Mouse (Mus musculus): Measurements from ENCODE around the gene Mtmr11. TPM values are rescaled to one million over a fixed set of nuclear protein-coding genes. Genes with fewer than 3 reads are reported as not detected.
"Not testable (repeated sequence)": the region's sequence is repeated elsewhere in the genome, so short reads cannot be mapped to it uniquely, and the experiment has no call there.

The Mtmr11 gene
- polyA plus RNA-seq, 1 experiment from 2014 or later: 27.1 TPM

DNA sequence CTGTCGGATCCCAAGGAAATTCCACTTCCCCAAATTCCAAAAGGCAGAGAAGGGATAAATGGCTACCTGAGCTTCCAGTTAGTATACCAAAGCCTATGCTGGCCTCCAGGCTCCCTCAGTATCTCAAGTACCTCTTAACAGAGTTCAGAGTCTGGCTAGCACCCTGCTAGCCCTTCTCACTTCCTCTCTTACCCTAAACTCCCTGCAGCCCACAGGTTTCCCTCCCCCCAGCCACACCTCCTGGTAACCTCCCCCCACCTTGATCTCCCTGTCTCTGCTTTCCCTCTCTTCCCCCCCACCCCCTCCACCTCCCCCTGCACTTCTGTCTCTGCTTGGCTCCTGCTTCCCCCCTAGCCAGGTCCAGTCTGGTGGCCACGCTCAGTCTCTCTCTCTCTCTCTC, 37.9 kb downstream of the Mtmr11 start:
- H3K4me2 ChIP-seq (ENCODE audit: low read length): no peak overlapping the region
- H3K27ac ChIP-seq: no peak overlapping the region
- H3K9me3 ChIP-seq (replicated peaks; ENCODE audit: low read length): no peaks in the 10 kb centered on the region
- H3K36me3 ChIP-seq (ENCODE audit: insufficient read depth, low read length): no peaks in the 10 kb centered on the region
- no peaks in the 10 kb centered on the region for H3K27me3 ChIP-seq (ENCODE audit: insufficient read depth, low read length)
- peaks cover 12% of the 10 kb centered on the region for H3K4me1 ChIP-seq (replicated peaks; ENCODE audit: insufficient read depth, low read length)
- WGBS: 56% methylated on average over 2 of the region's 2 CpGs
- no peak for TF ChIP-seq CTCF (IDR thresholded peaks at IDR 0.05; ENCODE audit: low read depth)
- ATAC-seq (replicated peaks; ENCODE audit: low FRiP score, low read depth) (no peak), DNase-seq (ENCODE audit: low spot score) (no peak)
- no peak overlapping the region for H3K4me3 ChIP-seq (replicated peaks; ENCODE audit: low read depth, low read length)
- H3K9ac ChIP-seq (ENCODE audit: low read depth, low read length): no peak overlapping the region

DNA sequence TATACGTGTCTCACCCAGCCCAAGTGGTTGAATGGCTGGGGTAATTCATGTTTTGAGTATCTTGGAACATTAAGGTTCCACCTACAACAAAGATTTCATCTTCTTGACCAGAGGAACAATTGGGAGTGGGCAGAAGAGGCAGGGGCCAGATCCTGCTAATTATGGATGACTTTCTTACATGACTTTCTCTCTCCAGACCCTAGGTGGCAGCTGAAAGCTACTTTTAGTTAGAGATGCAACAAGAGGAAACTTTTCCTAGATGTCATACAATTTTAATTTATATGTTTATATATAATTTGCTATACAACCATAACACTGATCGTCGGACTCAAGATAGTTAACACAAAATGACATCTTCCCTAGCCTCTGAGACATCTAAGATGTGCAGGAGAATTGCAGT, 46.0 kb downstream of the Mtmr11 start:
- no peak overlapping the region for H3K9ac ChIP-seq (ENCODE audit: low read depth, low read length)
- no peak overlapping the region for H3K27ac ChIP-seq
- no peaks in the 10 kb centered on the region for H3K9me3 ChIP-seq (replicated peaks; ENCODE audit: low read length)
- H3K4me3 ChIP-seq (replicated peaks; ENCODE audit: low read depth, low read length): no peak overlapping the region
- H3K4me2 ChIP-seq (ENCODE audit: low read length): no peak overlapping the region
- H3K36me3 ChIP-seq (ENCODE audit: insufficient read depth, low read length): no peaks in the 10 kb centered on the region
- H3K27me3 ChIP-seq (ENCODE audit: insufficient read depth, low read length): no peaks in the 10 kb centered on the region
- DNase-seq (ENCODE audit: low spot score): peak; percentile 50
- WGBS: 70% methylated on average over 3 of the region's 3 CpGs
- no peak for ATAC-seq (replicated peaks; ENCODE audit: low FRiP score, low read depth)
- no peaks in the 10 kb centered on the region for H3K4me1 ChIP-seq (replicated peaks; ENCODE audit: insufficient read depth, low read length)
- TF ChIP-seq CTCF (IDR thresholded peaks at IDR 0.05; ENCODE audit: low read depth): peak; percentile 51

DNA sequence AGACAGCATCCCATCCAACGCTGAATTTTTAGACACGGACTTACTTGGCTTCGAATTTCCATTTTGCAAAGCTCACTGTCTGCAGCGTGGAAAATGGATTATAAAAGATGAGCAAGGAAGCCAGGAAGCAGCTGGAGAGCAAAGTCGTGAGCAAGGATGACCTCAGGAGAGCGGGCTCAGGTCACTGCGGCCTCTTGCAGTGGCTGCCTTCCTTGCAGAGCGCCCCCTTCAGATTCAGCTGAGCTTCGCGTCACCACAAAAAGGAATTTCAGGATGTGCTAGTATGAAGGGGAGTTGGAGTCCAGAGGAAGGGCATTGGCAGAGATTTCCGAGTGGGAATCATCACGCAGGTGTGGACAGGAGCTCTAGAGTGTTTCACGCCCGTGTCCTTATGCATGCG, 47.4 kb downstream of the Mtmr11 start:
- Histone ChIP-seq H3K9me3 (replicated peaks; ENCODE audit: low read length) (no peaks in the 10 kb centered on the region), H3K4me3 (replicated peaks; ENCODE audit: low read depth, low read length) (no peak overlapping the region), H3K27ac (no peak overlapping the region), H3K9ac (ENCODE audit: low read depth, low read length) (0 out of 2 replicates have a peak overlapping the region, but pooled peaks have one; percentile 4), H3K4me2 (ENCODE audit: low read length) (no peak overlapping the region), H3K4me1 (replicated peaks; ENCODE audit: insufficient read depth, low read length) (no peaks in the 10 kb centered on the region), H3K36me3 (ENCODE audit: insufficient read depth, low read length) (no peaks in the 10 kb centered on the region), H3K27me3 (ENCODE audit: insufficient read depth, low read length) (no peaks in the 10 kb centered on the region)
- peak; percentile 50 for TF ChIP-seq CTCF (IDR thresholded peaks at IDR 0.05; ENCODE audit: low read depth)
- WGBS: 35% methylated on average over 15 of the region's 15 CpGs
- DNase-seq (ENCODE audit: low spot score) (peak; percentile 46), ATAC-seq (replicated peaks; ENCODE audit: low FRiP score, low read depth) (no peak)

DNA sequence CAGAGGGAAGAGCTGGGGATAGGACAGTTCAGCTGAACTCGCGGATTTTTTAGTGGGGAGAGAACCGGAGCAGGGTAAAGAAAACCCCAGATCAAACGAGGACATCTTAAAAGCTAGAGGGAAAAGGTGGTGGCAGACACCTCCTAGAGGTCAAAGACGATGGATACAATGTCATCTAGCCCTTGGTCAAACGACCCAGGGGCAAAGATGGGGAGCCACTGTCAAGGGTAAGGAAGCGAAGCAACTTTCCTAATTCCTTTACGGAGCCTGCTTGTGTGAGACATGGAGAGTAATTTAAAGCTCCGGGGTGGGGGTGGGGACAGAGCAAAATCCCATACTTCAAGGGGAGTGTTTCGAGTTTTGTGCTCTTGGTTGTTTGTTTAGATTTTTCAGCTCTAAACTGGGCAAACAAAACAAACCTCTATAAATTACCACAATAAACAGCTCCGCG, 57.4 kb downstream of the Mtmr11 start:
- H3K9me3 ChIP-seq (replicated peaks; ENCODE audit: low read length): no peaks in the 10 kb centered on the region
- ATAC-seq (replicated peaks; ENCODE audit: low FRiP score, low read depth) (peak; percentile 9), DNase-seq (ENCODE audit: low spot score) (no peak)
- H3K9ac ChIP-seq (ENCODE audit: low read depth, low read length): peak overlapping the region; percentile 82
- H3K4me2 ChIP-seq (ENCODE audit: low read length): peak overlapping the region; percentile 60
- no peaks in the 10 kb centered on the region for H3K27me3 ChIP-seq (ENCODE audit: insufficient read depth, low read length)
- H3K4me1 ChIP-seq (replicated peaks; ENCODE audit: insufficient read depth, low read length): peaks cover 23% of the 10 kb centered on the region
- peak overlapping the region; percentile 99 for H3K27ac ChIP-seq
- no peaks in the 10 kb centered on the region for H3K36me3 ChIP-seq (ENCODE audit: insufficient read depth, low read length)
- no peak for TF ChIP-seq CTCF (IDR thresholded peaks at IDR 0.05; ENCODE audit: low read depth)
- under 1% methylated on average over 12 of the region's 12 CpGs for WGBS
- peak overlapping the region; percentile 69 for H3K4me3 ChIP-seq (replicated peaks; ENCODE audit: low read depth, low read length)

DNA sequence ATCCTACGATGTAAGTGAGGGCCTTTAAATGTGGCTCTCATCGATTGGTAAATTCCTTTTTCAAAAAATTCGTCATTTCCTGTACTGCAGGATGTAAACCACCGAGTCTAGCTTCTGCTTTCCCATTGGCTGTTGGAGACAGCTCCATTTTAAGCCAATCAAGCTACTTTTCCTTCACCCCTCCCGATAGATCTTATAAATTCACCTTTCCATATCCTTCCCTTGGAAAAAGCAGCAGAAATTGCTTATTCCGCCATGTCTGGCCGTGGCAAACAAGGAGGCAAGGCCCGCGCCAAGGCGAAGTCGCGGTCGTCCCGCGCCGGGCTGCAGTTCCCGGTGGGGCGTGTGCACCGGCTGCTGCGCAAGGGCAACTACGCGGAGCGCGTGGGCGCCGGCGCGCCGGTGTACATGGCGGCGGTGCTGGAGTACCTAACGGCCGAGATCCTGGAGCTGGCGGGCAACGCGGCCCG, 57.9 kb downstream of the Mtmr11 start, which contains the start of the genes Bola1 and Hist2h2ab:
Gene Bola1 (minus strand): TSS at position 49 of the 470 bp plus-strand sequence.
Gene Hist2h2ab (plus strand): TSS at position 205 of the 470 bp plus-strand sequence.
- under 1% methylated on average over 36 of the region's 37 CpGs for WGBS
- H3K9ac ChIP-seq (ENCODE audit: low read depth, low read length): peak within 1 kb of the TSS; percentile 82
- ATAC-seq (replicated peaks; ENCODE audit: low FRiP score, low read depth) (peak; percentile 72), DNase-seq (ENCODE audit: low spot score) (peak; percentile 98)
- no peaks in the 10 kb centered on the region for H3K36me3 ChIP-seq (ENCODE audit: insufficient read depth, low read length)
- H3K4me1 ChIP-seq (replicated peaks; ENCODE audit: insufficient read depth, low read length): peaks cover 25% of the 10 kb centered on the region
- H3K9me3 ChIP-seq (replicated peaks; ENCODE audit: low read length): no peaks in the 10 kb centered on the region
- peak within 1 kb of the TSS; percentile 60 for H3K4me2 ChIP-seq (ENCODE audit: low read length)
- TF ChIP-seq CTCF (IDR thresholded peaks at IDR 0.05; ENCODE audit: low read depth): no peak
- peak within 1 kb of the TSS; percentile 99 for H3K27ac ChIP-seq
- H3K4me3 ChIP-seq (replicated peaks; ENCODE audit: low read depth, low read length): peak within 1 kb of the TSS; percentile 69
- no peaks in the 10 kb centered on the region for H3K27me3 ChIP-seq (ENCODE audit: insufficient read depth, low read length)

DNA sequence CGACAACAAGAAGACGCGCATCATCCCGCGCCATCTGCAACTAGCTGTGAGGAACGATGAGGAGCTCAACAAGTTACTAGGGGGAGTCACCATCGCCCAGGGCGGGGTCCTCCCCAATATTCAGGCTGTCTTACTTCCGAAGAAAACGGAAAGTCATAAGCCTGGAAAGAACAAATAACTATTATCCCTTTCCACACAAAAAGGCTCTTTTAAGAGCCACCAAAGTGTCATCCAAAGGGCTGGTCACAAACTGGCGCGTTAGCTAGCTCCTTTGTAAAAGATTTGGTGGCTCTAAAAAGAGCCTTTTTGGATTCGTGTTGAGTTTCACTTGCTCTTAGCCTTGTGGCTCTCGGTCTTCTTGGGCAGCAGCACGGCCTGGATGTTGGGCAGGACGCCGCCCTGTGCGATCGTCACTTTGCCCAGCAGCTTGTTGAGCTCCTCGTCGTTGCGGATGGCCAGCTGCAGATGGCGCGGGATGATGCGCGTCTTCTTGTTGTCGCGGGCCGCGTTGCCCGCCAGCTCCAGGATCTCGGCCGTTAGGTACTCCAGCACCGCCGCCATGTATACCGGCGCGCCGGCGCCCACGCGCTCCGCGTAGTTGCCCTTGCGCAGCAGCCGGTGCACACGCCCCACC, 58.4 kb downstream of the Mtmr11 start:
- Histone ChIP-seq H3K4me3 (replicated peaks; ENCODE audit: low read depth, low read length) (peak overlapping the region; percentile 69), H3K9ac (ENCODE audit: low read depth, low read length) (peak overlapping the region; percentile 82), H3K4me1 (replicated peaks; ENCODE audit: insufficient read depth, low read length) (peaks cover 26% of the 10 kb centered on the region), H3K27ac (peak overlapping the region; percentile 99), H3K4me2 (ENCODE audit: low read length) (peak overlapping the region; percentile 60)
- not testable (repeated sequence) for H3K9me3 ChIP-seq (replicated peaks; ENCODE audit: low read length); ATAC-seq (replicated peaks; ENCODE audit: low FRiP score, low read depth); H3K36me3 ChIP-seq (ENCODE audit: insufficient read depth, low read length); H3K27me3 ChIP-seq (ENCODE audit: insufficient read depth, low read length)
- under 1% methylated on average over 26 of the region's 47 CpGs for WGBS
- peak; percentile 41 for DNase-seq (ENCODE audit: low spot score)
